Mouse (Mus musculus): Measurements from ENCODE around the gene Ubl7.
"Not testable (repeated sequence)": the region's sequence is repeated elsewhere in the genome, so short reads cannot be mapped to it uniquely, and the experiment has no call there.

Ubl7 gene

GRCm38 (mm10) chr9:57910254-57911160 lies at the start of gene Ubl7:
TSS of gene Ubl7 (plus strand) at chr9:57910979.
- DNase-seq (ENCODE audit: low spot score in 2 of 2) = peak; percentile 88 to 90

GRCm38 (mm10) chr9:57861951-57862471 lies 48.8 kb upstream of the Ubl7 start:
- peak; percentile 31 to 68 for DNase-seq (ENCODE audit: low spot score in 2 of 2)

GRCm38 (mm10) chr9:57864336-57864735 lies 46.4 kb upstream of the Ubl7 start:
- DNase-seq (ENCODE audit: low spot score in 2 of 2) = no peak

- no peak for DNase-seq (ENCODE audit: low spot score in 2 of 2)
Observed at GRCm38 (mm10) chr9:57866530-57866929, 44.2 kb upstream of the Ubl7 start.

- DNase-seq (ENCODE audit: low spot score in 2 of 2) = no peak
Observed at GRCm38 (mm10) chr9:57867236-57867635, 43.5 kb upstream of the Ubl7 start.

GRCm38 (mm10) chr9:57867880-57868279 lies 42.9 kb upstream of the Ubl7 start:
- DNase-seq (ENCODE audit: low spot score in 2 of 2) = no peak

- DNase-seq (ENCODE audit: low spot score in 2 of 2) = no peak
Observed at GRCm38 (mm10) chr9:57868767-57869166, 42.0 kb upstream of the Ubl7 start.

- DNase-seq (ENCODE audit: low spot score in 2 of 2) = no peak
Observed at GRCm38 (mm10) chr9:57870273-57870816, 40.4 kb upstream of the Ubl7 start.

- no peak for DNase-seq (ENCODE audit: low spot score in 2 of 2)
Observed at GRCm38 (mm10) chr9:57874134-57874533, 36.6 kb upstream of the Ubl7 start.

- DNase-seq (ENCODE audit: low spot score in 2 of 2) = no peak
Observed at GRCm38 (mm10) chr9:57874994-57875393, 35.8 kb upstream of the Ubl7 start.

GRCm38 (mm10) chr9:57879213-57879612 lies 31.6 kb upstream of the Ubl7 start:
- no peak for DNase-seq (ENCODE audit: low spot score in 2 of 2)

- no peak for DNase-seq (ENCODE audit: low spot score in 2 of 2)
Observed at GRCm38 (mm10) chr9:57880278-57880677, 30.5 kb upstream of the Ubl7 start.

GRCm38 (mm10) chr9:57881781-57882180 lies 29.0 kb upstream of the Ubl7 start:
- DNase-seq (ENCODE audit: low spot score in 2 of 2) = not testable (repeated sequence)

GRCm38 (mm10) chr9:57883413-57883812 lies 27.4 kb upstream of the Ubl7 start:
- DNase-seq (ENCODE audit: low spot score in 2 of 2) = no peak

- peak in 1 of 2 experiments; percentile 28 for DNase-seq (ENCODE audit: low spot score in 2 of 2)
Observed at GRCm38 (mm10) chr9:57888119-57888518, 22.7 kb upstream of the Ubl7 start.

- DNase-seq (ENCODE audit: low spot score in 2 of 2) = no peak
Observed at GRCm38 (mm10) chr9:57900478-57900877, 10.3 kb upstream of the Ubl7 start.

GRCm38 (mm10) chr9:57901197-57901596 lies 9.6 kb upstream of the Ubl7 start:
- DNase-seq (ENCODE audit: low spot score in 2 of 2) = no peak

- DNase-seq (ENCODE audit: low spot score in 2 of 2) = no peak
Observed at GRCm38 (mm10) chr9:57901601-57902000, 9.2 kb upstream of the Ubl7 start.

GRCm38 (mm10) chr9:57902132-57902531 lies 8.6 kb upstream of the Ubl7 start:
- no peak for DNase-seq (ENCODE audit: low spot score in 2 of 2)

GRCm38 (mm10) chr9:57903589-57904249 lies 7.1 kb upstream of the Ubl7 start:
- no peak for DNase-seq (ENCODE audit: low spot score in 2 of 2)

GRCm38 (mm10) chr9:57904250-57904644 lies 6.5 kb upstream of the Ubl7 start:
- DNase-seq (ENCODE audit: low spot score in 2 of 2) = no peak

- DNase-seq (ENCODE audit: low spot score in 2 of 2) = peak in 1 of 2 experiments; percentile 9
Observed at GRCm38 (mm10) chr9:57907206-57907605, 3.6 kb upstream of the Ubl7 start.
